Mouse (Mus musculus) heart, embryonic 13.5 days (tissue): Measurements from ENCODE around the gene Aff1. TPM values are rescaled to one million over a fixed set of nuclear protein-coding genes. Genes with fewer than 3 reads are reported as not detected.

ENCODE experiments used
- ATAC-seq: fragments of 200-750 bp; cut with Nextera tagmentation; 2 replicates; pipeline ENCODE4 v1.8.0; 2017; ENCODE audit warnings: moderate TSS enrichment; ENCODE audit not compliant: insufficient number of reproducible peaks, low FRiP score, low TSS enrichment; ENCODE audit errors: extremely low read depth
- H3K27ac ChIP-seq: fragments of 300-500 bp; sonication (generic); replicated peaks from 2 replicates; pipeline ENCODE4 v1.5.1; 2015; ENCODE audit warnings: moderate library complexity, mild to moderate bottlenecking, inconsistent platforms
- H3K27me3 ChIP-seq: fragments of 300-500 bp; sonication (generic); replicated peaks from 2 replicates; pipeline ENCODE4 v1.6.1; 2015; ENCODE audit warnings: mild to moderate bottlenecking, inconsistent platforms
- H3K36me3 ChIP-seq: fragments of 300-500 bp; sonication (generic); 2 replicates; pipeline ENCODE4 v1.6.1; 2015; ENCODE audit warnings: mild to moderate bottlenecking, inconsistent platforms
- H3K4me1 ChIP-seq: fragments of 300-500 bp; sonication (generic); 2 replicates; pipeline ENCODE4 v1.6.1; 2015; ENCODE audit warnings: inconsistent platforms
- H3K4me2 ChIP-seq: fragments of 300-500 bp; sonication (generic); 2 replicates; pipeline ENCODE4 v1.6.1; 2015; ENCODE audit warnings: inconsistent platforms, mild to moderate bottlenecking, moderate library complexity
- H3K4me3 ChIP-seq: fragments of 300-500 bp; sonication (generic); 2 replicates; pipeline ENCODE4 v1.5.1; 2015; ENCODE audit warnings: moderate library complexity, mild to moderate bottlenecking, inconsistent platforms
- H3K9ac ChIP-seq: fragments of 300-500 bp; sonication (generic); 2 replicates; pipeline ENCODE4 v1.6.1; 2015; ENCODE audit warnings: inconsistent platforms, mild to moderate bottlenecking, moderate library complexity
- H3K9me3 ChIP-seq: fragments of 300-500 bp; sonication (generic); 2 replicates; pipeline ENCODE4 v1.6.1; 2016; ENCODE audit warnings: inconsistent platforms
- WGBS: fragments of 180-500 bp; shearing (Covaris S2); methylation state at CpG from one replicate; pipeline ENCODE4 v1.1.7; 2015; ENCODE audit warnings: mixed read lengths; 5-methylcytosine and 5-hydroxymethylcytosine counted together
- polyA plus RNA-seq: library from polyadenylated mRNA; unstranded; fragments of >200 nt; fragmentation: Nextera tagmentation; extraction: Ambion mirVana; gene quantifications from 2 replicates; pipeline ENCODE4 v1.2.1, GENCODE M21; 2015

Aff1 gene
- polyA plus RNA-seq, 1 experiment from 2014 or later, result 7.4 TPM

GRCm38 (mm10) chr5:103822949-103823348 is 130.8 kb downstream of the Aff1 start:
- Histone ChIP-seq H3K9me3 (no peaks in the 10 kb centered on the region), H3K4me1 (peaks cover 17% of the 10 kb centered on the region), H3K27ac (no peak overlapping the region), H3K4me2 (no peak overlapping the region), H3K4me3 (no peak overlapping the region), H3K9ac (no peak overlapping the region), H3K27me3 (0 out of 2 replicates have a peak, but pooled peaks cover 3% of the 10 kb centered on the region), H3K36me3 (peaks cover 20% of the 10 kb centered on the region)
- 87% methylated on average over 5 of the region's 5 CpGs for WGBS
- no peak for ATAC-seq

- Histone ChIP-seq H3K9ac (peak overlapping the region; percentile 63), H3K27me3 (0 out of 2 replicates have a peak, but pooled peaks cover 3% of the 10 kb centered on the region), H3K27ac (peak overlapping the region; percentile 89), H3K36me3 (peaks cover 33% of the 10 kb centered on the region), H3K4me3 (peak overlapping the region; percentile 27; the same call in 1 of the 2 replicates), H3K4me2 (peak overlapping the region; percentile 60), H3K4me1 (peaks cover 23% of the 10 kb centered on the region), H3K9me3 (no peaks in the 10 kb centered on the region)
- ATAC-seq, result peak; percentile 60; the same call in 1 of the 2 replicates
- 21% methylated on average over 21 of the region's 21 CpGs for WGBS
Observed at GRCm38 (mm10) chr5:103828304-103828703, 136.1 kb downstream of the Aff1 start.

GRCm38 (mm10) chr5:103828729-103829128 is 136.6 kb downstream of the Aff1 start:
- peak overlapping the region; percentile 60 for H3K4me2 ChIP-seq
- H3K4me1 ChIP-seq, result peaks cover 27% of the 10 kb centered on the region
- H3K27ac ChIP-seq, result peak overlapping the region; percentile 89
- peak; percentile 72; the same call in 1 of the 2 replicates for ATAC-seq
- H3K4me3 ChIP-seq, result no peak overlapping the region; the same call in 1 of the 2 replicates
- 0 out of 2 replicates have a peak, but pooled peaks cover 3% of the 10 kb centered on the region for H3K27me3 ChIP-seq
- WGBS, result 23% methylated on average over 8 of the region's 8 CpGs
- H3K9me3 ChIP-seq, result no peaks in the 10 kb centered on the region
- peak overlapping the region; percentile 63; the same call in 1 of the 2 replicates for H3K9ac ChIP-seq
- H3K36me3 ChIP-seq, result peaks cover 37% of the 10 kb centered on the region

- Histone ChIP-seq H3K9ac (peak overlapping the region; percentile 58; the same call in 1 of the 2 replicates), H3K27ac (peak overlapping the region; percentile 89), H3K36me3 (peaks cover 42% of the 10 kb centered on the region), H3K4me2 (peak overlapping the region; percentile 60), H3K4me1 (peaks cover 31% of the 10 kb centered on the region), H3K27me3 (0 out of 2 replicates have a peak, but pooled peaks cover 3% of the 10 kb centered on the region), H3K4me3 (no peak overlapping the region), H3K9me3 (no peaks in the 10 kb centered on the region)
- no peak for ATAC-seq
- 64% methylated on average over 12 of the region's 12 CpGs for WGBS
Observed at GRCm38 (mm10) chr5:103829158-103829557, 137.0 kb downstream of the Aff1 start.

- Histone ChIP-seq H3K9ac (no peak overlapping the region), H3K9me3 (no peaks in the 10 kb centered on the region), H3K36me3 (peaks cover 50% of the 10 kb centered on the region), H3K27ac (no peak overlapping the region), H3K4me3 (no peak overlapping the region), H3K4me2 (no peak overlapping the region), H3K27me3 (0 out of 2 replicates have a peak, but pooled peaks cover 3% of the 10 kb centered on the region), H3K4me1 (peaks cover 48% of the 10 kb centered on the region)
- WGBS, result 100% methylated on average over 1 of the region's 1 CpGs
- no peak for ATAC-seq
Observed at GRCm38 (mm10) chr5:103830886-103831285, 138.7 kb downstream of the Aff1 start.

- Histone ChIP-seq H3K36me3 (peaks cover 29% of the 10 kb centered on the region), H3K4me2 (no peak overlapping the region), H3K4me3 (no peak overlapping the region), H3K27ac (no peak overlapping the region; the same call in 1 of the 2 replicates), H3K27me3 (no peaks in the 10 kb centered on the region), H3K9me3 (no peaks in the 10 kb centered on the region), H3K4me1 (peaks cover 60% of the 10 kb centered on the region), H3K9ac (peak overlapping the region; percentile 37; the same call in 1 of the 2 replicates)
- WGBS, result 56% methylated on average over 15 of the region's 15 CpGs
- no peak for ATAC-seq
Observed at GRCm38 (mm10) chr5:103835471-103836147, 143.4 kb downstream of the Aff1 start.

- no peak overlapping the region; the same call in 1 of the 2 replicates for H3K27ac ChIP-seq
- 0 out of 2 replicates have a peak overlapping the region, but pooled peaks have one; percentile 7 for H3K9ac ChIP-seq
- no peaks in the 10 kb centered on the region for H3K27me3 ChIP-seq
- H3K4me2 ChIP-seq, result no peak overlapping the region
- ATAC-seq, result no peak
- WGBS, result 57% methylated on average over 9 of the region's 11 CpGs
- no peaks in the 10 kb centered on the region for H3K9me3 ChIP-seq
- peaks cover 33% of the 10 kb centered on the region for H3K36me3 ChIP-seq
- peaks cover 60% of the 10 kb centered on the region for H3K4me1 ChIP-seq
- H3K4me3 ChIP-seq, result no peak overlapping the region
Observed at GRCm38 (mm10) chr5:103836148-103836784, 144.1 kb downstream of the Aff1 start.

- peaks cover 56% of the 10 kb centered on the region for H3K4me1 ChIP-seq
- no peaks in the 10 kb centered on the region for H3K27me3 ChIP-seq
- no peak for ATAC-seq
- peaks cover 52% of the 10 kb centered on the region for H3K36me3 ChIP-seq
- no peak overlapping the region for H3K9ac ChIP-seq
- H3K27ac ChIP-seq, result peak overlapping the region; percentile 63
- 81% methylated on average over 15 of the region's 15 CpGs for WGBS
- H3K4me3 ChIP-seq, result no peak overlapping the region
- no peak overlapping the region for H3K4me2 ChIP-seq
- no peaks in the 10 kb centered on the region for H3K9me3 ChIP-seq
Observed at GRCm38 (mm10) chr5:103838550-103839264, 146.5 kb downstream of the Aff1 start.

GRCm38 (mm10) chr5:103839265-103839626 is 147.1 kb downstream of the Aff1 start:
- no peak for ATAC-seq
- whole genome bisulfite sequencing, result 73% methylated on average over 3 of the region's 3 CpGs
- H3K27ac ChIP-seq, result peak overlapping the region; percentile 63
- H3K9ac ChIP-seq, result no peak overlapping the region
- H3K9me3 ChIP-seq, result no peaks in the 10 kb centered on the region
- peaks cover 50% of the 10 kb centered on the region for H3K4me1 ChIP-seq
- no peaks in the 10 kb centered on the region for H3K27me3 ChIP-seq
- H3K4me3 ChIP-seq, result no peak overlapping the region
- H3K4me2 ChIP-seq, result no peak overlapping the region
- H3K36me3 ChIP-seq, result peaks cover 52% of the 10 kb centered on the region

- Histone ChIP-seq H3K9ac (no peak overlapping the region), H3K4me3 (no peak overlapping the region), H3K4me1 (peaks cover 15% of the 10 kb centered on the region), H3K9me3 (no peaks in the 10 kb centered on the region), H3K27me3 (no peaks in the 10 kb centered on the region), H3K4me2 (no peak overlapping the region), H3K27ac (no peak overlapping the region), H3K36me3 (peaks cover 82% of the 10 kb centered on the region)
- 46% methylated on average over 1 of the region's 1 CpGs for WGBS
- ATAC-seq, result no peak
Observed at GRCm38 (mm10) chr5:103843938-103844337, 151.8 kb downstream of the Aff1 start.
